Mouse (Mus musculus): Measurements from ENCODE around the gene Cdca7l. TPM values are rescaled to one million over a fixed set of nuclear protein-coding genes. Genes with fewer than 3 reads are reported as not detected.

The Cdca7l gene
- polyA plus RNA-seq, 1 experiment, result 13.7 TPM

DNA sequence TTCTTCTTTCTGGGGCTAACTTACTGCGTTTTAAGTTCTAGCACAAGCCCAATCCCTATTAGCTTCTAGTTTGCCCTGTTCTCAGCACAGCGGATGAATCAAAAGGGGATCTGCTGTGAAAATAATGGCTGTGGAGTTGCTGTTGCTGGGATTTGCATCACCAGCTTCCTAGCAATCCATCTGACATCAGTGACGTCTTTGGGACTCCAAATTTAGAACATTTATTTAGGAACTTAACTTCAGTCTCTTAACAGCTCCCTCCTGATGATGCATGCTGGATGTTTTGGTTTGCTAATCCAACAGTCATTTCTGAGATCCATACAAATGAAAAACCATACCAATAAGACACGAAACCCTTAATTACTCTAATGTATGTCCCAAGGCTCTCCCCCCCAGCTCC, 1.5 kb downstream of the Cdca7l start:
- H3K4me3 ChIP-seq (ENCODE audit: insufficient read depth, poor library complexity, severe bottlenecking), result no peak overlapping the region
- H3K36me3 ChIP-seq (ENCODE audit: control insufficient read depth, insufficient read depth), result no peaks in the 10 kb centered on the region
- H3K27me3 ChIP-seq (ENCODE audit: control insufficient read depth, insufficient read depth, insufficient read length), result no peaks in the 10 kb centered on the region
- H3K79me2 ChIP-seq (ENCODE audit: control insufficient read depth, insufficient read depth), result no peaks in the 10 kb centered on the region
- H3ac ChIP-seq (ENCODE audit: control insufficient read depth, insufficient read length, low read depth), result no peak overlapping the region
- no peaks in the 10 kb centered on the region for H3K79me3 ChIP-seq (ENCODE audit: low read depth)
- TF ChIP-seq MYOG (IDR thresholded peaks at IDR 0.05; ENCODE audit: control insufficient read depth, extremely low read depth, insufficient read length) (no peak), FOSL1 (IDR thresholded peaks at IDR 0.05; ENCODE audit: insufficient read depth, low read length, poor library complexity, severe bottlenecking) (no peak), CTCF (IDR thresholded peaks at IDR 0.05; ENCODE audit: control insufficient read depth, insufficient read depth, insufficient read length) (no peak), USF1 (IDR thresholded peaks at IDR 0.05; ENCODE audit: low read depth) (no peak), MAX (IDR thresholded peaks at IDR 0.05) (no peak), MYOD1 (IDR thresholded peaks at IDR 0.05; ENCODE audit: control insufficient read depth, insufficient read length, low read depth) (no peak), CEBPB (IDR thresholded peaks at IDR 0.05; ENCODE audit: low read depth) (no peak)

DNA sequence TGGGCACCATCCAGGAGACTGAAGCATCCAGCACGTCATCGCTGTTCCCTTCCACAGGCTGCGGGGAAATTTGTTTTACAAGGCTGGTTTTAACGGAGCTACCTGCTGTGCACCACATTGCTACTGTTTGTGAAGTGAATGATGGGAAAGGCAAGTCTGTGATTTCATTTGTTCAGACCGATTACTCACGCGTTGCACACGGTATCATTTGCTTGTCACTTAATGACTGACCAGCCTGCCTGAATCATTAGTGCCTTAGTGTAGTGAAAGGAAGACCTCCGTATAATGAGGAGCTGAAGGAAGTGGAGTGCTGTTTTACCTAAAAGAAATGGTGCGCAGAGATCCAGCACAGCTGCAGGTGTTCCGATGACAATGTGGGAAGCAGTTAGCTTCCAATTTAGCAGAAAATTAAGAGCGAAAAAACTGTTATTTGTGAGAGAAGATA, 1.9 kb downstream of the Cdca7l start:
- Histone ChIP-seq H3K79me2 (ENCODE audit: control insufficient read depth, insufficient read depth) (no peaks in the 10 kb centered on the region), H3K27me3 (ENCODE audit: control insufficient read depth, insufficient read depth, insufficient read length) (no peaks in the 10 kb centered on the region), H3K79me3 (ENCODE audit: low read depth) (no peaks in the 10 kb centered on the region), H3K36me3 (ENCODE audit: control insufficient read depth, insufficient read depth) (no peaks in the 10 kb centered on the region), H3ac (ENCODE audit: control insufficient read depth, insufficient read length, low read depth) (no peak overlapping the region), H3K4me3 (ENCODE audit: insufficient read depth, poor library complexity, severe bottlenecking) (no peak overlapping the region)
- TF ChIP-seq CEBPB (IDR thresholded peaks at IDR 0.05; ENCODE audit: low read depth) (no peak), MYOG (IDR thresholded peaks at IDR 0.05; ENCODE audit: control insufficient read depth, extremely low read depth, insufficient read length) (no peak), CTCF (IDR thresholded peaks at IDR 0.05; ENCODE audit: control insufficient read depth, insufficient read depth, insufficient read length) (no peak), MAX (IDR thresholded peaks at IDR 0.05) (no peak), MYOD1 (IDR thresholded peaks at IDR 0.05; ENCODE audit: control insufficient read depth, insufficient read length, low read depth) (no peak), FOSL1 (IDR thresholded peaks at IDR 0.05; ENCODE audit: insufficient read depth, low read length, poor library complexity, severe bottlenecking) (no peak), USF1 (IDR thresholded peaks at IDR 0.05; ENCODE audit: low read depth) (no peak)

DNA sequence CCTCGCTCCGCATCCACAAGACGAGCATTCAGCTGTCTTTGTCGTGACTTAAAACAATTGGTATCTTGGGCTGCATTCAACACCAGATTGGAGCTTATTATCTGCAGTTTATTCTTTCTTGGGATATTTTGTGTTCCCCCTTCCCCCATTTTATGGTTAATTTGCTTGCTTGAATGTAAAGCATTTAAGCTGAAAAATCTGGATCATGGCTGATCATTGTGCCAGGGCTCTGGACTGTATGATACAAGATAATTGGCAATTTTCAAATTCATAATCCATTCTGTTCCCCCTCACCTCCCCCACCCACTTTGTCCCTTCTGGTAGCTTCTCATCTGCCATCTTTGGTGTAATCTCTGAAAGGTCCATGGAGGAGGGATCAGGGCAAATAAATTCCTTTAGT, 2.4 kb downstream of the Cdca7l start:
- no peaks in the 10 kb centered on the region for H3K79me2 ChIP-seq (ENCODE audit: control insufficient read depth, insufficient read depth)
- TF ChIP-seq USF1 (IDR thresholded peaks at IDR 0.05; ENCODE audit: low read depth) (no peak), CEBPB (IDR thresholded peaks at IDR 0.05; ENCODE audit: low read depth) (no peak), FOSL1 (IDR thresholded peaks at IDR 0.05; ENCODE audit: insufficient read depth, low read length, poor library complexity, severe bottlenecking) (no peak), MYOG (IDR thresholded peaks at IDR 0.05; ENCODE audit: control insufficient read depth, extremely low read depth, insufficient read length) (no peak), MAX (IDR thresholded peaks at IDR 0.05) (no peak), CTCF (IDR thresholded peaks at IDR 0.05; ENCODE audit: control insufficient read depth, insufficient read depth, insufficient read length) (no peak), MYOD1 (IDR thresholded peaks at IDR 0.05; ENCODE audit: control insufficient read depth, insufficient read length, low read depth) (no peak)
- no peak overlapping the region for H3ac ChIP-seq (ENCODE audit: control insufficient read depth, insufficient read length, low read depth)
- no peaks in the 10 kb centered on the region for H3K27me3 ChIP-seq (ENCODE audit: control insufficient read depth, insufficient read depth, insufficient read length)
- H3K36me3 ChIP-seq (ENCODE audit: control insufficient read depth, insufficient read depth), result no peaks in the 10 kb centered on the region
- H3K4me3 ChIP-seq (ENCODE audit: insufficient read depth, poor library complexity, severe bottlenecking), result no peak overlapping the region
- H3K79me3 ChIP-seq (ENCODE audit: low read depth), result no peaks in the 10 kb centered on the region

DNA sequence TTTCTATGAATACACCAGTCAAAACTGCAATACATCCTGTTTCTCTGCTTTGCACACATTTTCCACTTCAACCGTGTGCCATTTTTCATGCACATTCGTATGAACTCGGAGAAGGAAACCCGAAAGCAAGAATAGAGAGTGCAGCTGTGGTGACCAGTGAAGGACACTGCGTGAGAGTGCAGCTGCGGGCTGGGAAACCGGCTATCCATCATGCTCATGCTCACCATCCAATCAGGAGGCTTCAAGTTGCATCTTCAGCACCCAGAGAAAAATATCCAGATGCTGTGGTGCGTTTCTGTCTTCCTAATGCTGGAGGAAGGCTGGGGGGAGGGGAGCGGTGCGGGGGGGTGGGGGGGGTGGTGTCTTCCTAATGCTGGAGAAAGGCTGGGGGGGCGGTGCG, 3.5 kb downstream of the Cdca7l start:
- no peak overlapping the region for H3K4me3 ChIP-seq (ENCODE audit: insufficient read depth, poor library complexity, severe bottlenecking)

DNA sequence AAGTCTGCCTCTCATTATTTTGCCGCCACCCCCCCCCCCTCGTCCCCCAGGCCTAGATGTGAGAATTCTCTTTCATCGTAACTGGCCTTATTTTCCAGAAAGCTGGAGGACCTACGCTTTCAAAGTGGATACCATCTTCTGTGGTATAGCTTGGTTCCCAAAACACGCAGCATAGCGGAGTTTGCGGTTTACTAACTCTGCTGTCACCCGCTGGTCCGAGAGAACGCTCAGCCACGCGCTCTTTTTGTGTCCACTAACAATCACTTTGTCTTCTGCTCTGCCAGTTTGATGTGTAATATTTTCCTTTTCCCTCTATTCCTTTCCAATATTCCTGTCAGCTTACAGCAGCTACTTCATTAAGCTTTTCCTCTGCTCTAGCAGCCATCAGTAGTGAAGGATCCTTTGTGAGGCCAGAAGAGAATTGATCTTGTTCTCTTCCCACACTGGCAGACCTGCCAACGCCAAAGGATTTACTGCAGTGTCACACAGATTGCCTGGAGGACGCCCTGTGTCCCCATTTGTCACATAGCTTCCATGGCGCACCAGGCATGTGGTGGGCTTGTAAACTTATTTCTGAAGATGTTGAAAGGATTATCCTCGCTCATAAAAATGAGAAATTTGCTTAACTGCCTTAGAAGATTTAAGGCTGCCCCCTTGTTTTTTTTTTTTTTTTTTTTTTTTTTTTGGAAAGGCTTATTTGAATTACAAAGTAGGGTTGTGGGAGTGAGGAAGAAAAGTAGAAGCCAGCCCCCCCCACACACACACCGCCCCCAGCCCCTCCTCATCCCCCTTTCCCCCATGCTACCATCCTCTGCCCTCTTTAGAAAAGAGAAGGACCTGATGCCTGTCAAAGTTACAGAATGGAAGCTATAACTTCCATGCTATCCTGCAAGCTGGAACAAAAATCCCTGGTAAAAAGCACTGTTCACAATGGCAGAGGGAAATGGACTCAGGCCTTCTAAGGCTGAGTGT, 4.6 kb downstream of the Cdca7l start:
- no peaks in the 10 kb centered on the region for H3K79me3 ChIP-seq (ENCODE audit: low read depth)
- H3K27me3 ChIP-seq (ENCODE audit: control insufficient read depth, insufficient read depth, insufficient read length), result no peaks in the 10 kb centered on the region
- no peak overlapping the region for H3K4me3 ChIP-seq (ENCODE audit: insufficient read depth, poor library complexity, severe bottlenecking)
- TF ChIP-seq CEBPB (IDR thresholded peaks at IDR 0.05; ENCODE audit: low read depth), result no peak
- no peak for TF ChIP-seq MYOD1 (IDR thresholded peaks at IDR 0.05; ENCODE audit: control insufficient read depth, insufficient read length, low read depth)
- no peak for TF ChIP-seq MAX (IDR thresholded peaks at IDR 0.05)
- no peak for TF ChIP-seq CTCF (IDR thresholded peaks at IDR 0.05; ENCODE audit: control insufficient read depth, insufficient read depth, insufficient read length)
- TF ChIP-seq MYOG (IDR thresholded peaks at IDR 0.05; ENCODE audit: control insufficient read depth, extremely low read depth, insufficient read length), result no peak
- no peak for TF ChIP-seq USF1 (IDR thresholded peaks at IDR 0.05; ENCODE audit: low read depth)
- H3ac ChIP-seq (ENCODE audit: control insufficient read depth, insufficient read length, low read depth), result no peak overlapping the region
- no peaks in the 10 kb centered on the region for H3K79me2 ChIP-seq (ENCODE audit: control insufficient read depth, insufficient read depth)
- no peaks in the 10 kb centered on the region for H3K36me3 ChIP-seq (ENCODE audit: control insufficient read depth, insufficient read depth)

More for the DNA sequence above, 3.5 kb downstream of the Cdca7l start:
- no peaks in the 10 kb centered on the region for H3K27me3 ChIP-seq (ENCODE audit: control insufficient read depth, insufficient read depth, insufficient read length)
- no peak for TF ChIP-seq MYOG (IDR thresholded peaks at IDR 0.05; ENCODE audit: control insufficient read depth, extremely low read depth, insufficient read length)
- no peak for TF ChIP-seq FOSL1 (IDR thresholded peaks at IDR 0.05; ENCODE audit: insufficient read depth, low read length, poor library complexity, severe bottlenecking)
- no peak for TF ChIP-seq CTCF (IDR thresholded peaks at IDR 0.05; ENCODE audit: control insufficient read depth, insufficient read depth, insufficient read length)
- TF ChIP-seq USF1 (IDR thresholded peaks at IDR 0.05; ENCODE audit: low read depth), result no peak
- TF ChIP-seq MAX (IDR thresholded peaks at IDR 0.05), result no peak
- no peak for TF ChIP-seq MYOD1 (IDR thresholded peaks at IDR 0.05; ENCODE audit: control insufficient read depth, insufficient read length, low read depth)
- TF ChIP-seq CEBPB (IDR thresholded peaks at IDR 0.05; ENCODE audit: low read depth), result no peak
- no peaks in the 10 kb centered on the region for H3K79me2 ChIP-seq (ENCODE audit: control insufficient read depth, insufficient read depth)
- no peaks in the 10 kb centered on the region for H3K79me3 ChIP-seq (ENCODE audit: low read depth)
- H3K36me3 ChIP-seq (ENCODE audit: control insufficient read depth, insufficient read depth), result no peaks in the 10 kb centered on the region
- no peak overlapping the region for H3ac ChIP-seq (ENCODE audit: control insufficient read depth, insufficient read length, low read depth)

All from C2C12 (cell line).